7 mouse cellular contexts compared by ENCODE assay signal in genomic region chr10:59942847-59943420, GRCm38 (mm10). TPM values are rescaled to one million over a fixed set of nuclear protein-coding genes. Genes with fewer than 3 reads are reported as not detected.
DNase-seq lines count a peak whose midpoint lies in the region; ATAC-seq and TF ChIP-seq lines count a peak whose summit lies in the region.

No protein-coding gene starts in this region.

- no peaks in the 10 kb centered on the region for H3K27me3 ChIP-seq in forebrain, embryonic 15.5 days
- no peaks in the 10 kb centered on the region for H3K27me3 ChIP-seq in hindbrain, embryonic 12.5 days
- no peaks in the 10 kb centered on the region for H3K27me3 ChIP-seq in small intestine, adult 2 months (ENCODE audit: control insufficient read depth, insufficient read depth, low read length)

- H3K36me3 ChIP-seq in forebrain, embryonic 15.5 days: no peaks in the 10 kb centered on the region
- no peaks in the 10 kb centered on the region for H3K36me3 ChIP-seq in hindbrain, embryonic 12.5 days
- H3K36me3 ChIP-seq in small intestine, adult 2 months (ENCODE audit: control insufficient read depth, insufficient read depth, low read length): no peaks in the 10 kb centered on the region

- H3K4me2 ChIP-seq in forebrain, embryonic 15.5 days (replicated peaks): peak overlapping the region; percentile 41
- peak overlapping the region; percentile 48 for H3K4me2 ChIP-seq in hindbrain, embryonic 12.5 days (replicated peaks)

- peaks cover 18% of the 10 kb centered on the region for H3K4me1 ChIP-seq in forebrain, embryonic 15.5 days
- H3K4me1 ChIP-seq in hindbrain, embryonic 12.5 days: peaks cover 23% of the 10 kb centered on the region
- H3K4me1 ChIP-seq in small intestine, adult 2 months (ENCODE audit: control insufficient read depth, insufficient read depth, insufficient read length, low read length): peaks cover 22% of the 10 kb centered on the region

- WGBS in forebrain, embryonic 15.5 days: 3% methylated on average over 16 of the region's 16 CpGs
- 3% methylated on average over 16 of the region's 16 CpGs for WGBS in hindbrain, embryonic 12.5 days
- whole genome bisulfite sequencing in small intestine, adult 2 months: 8% methylated on average over 16 of the region's 16 CpGs

- H3K4me3 ChIP-seq in forebrain, embryonic 15.5 days: peak overlapping the region; percentile 16
- peak overlapping the region; percentile 14; the same call in 1 of the 2 replicates for H3K4me3 ChIP-seq in hindbrain, embryonic 12.5 days
- peak overlapping the region; percentile 36 for H3K4me3 ChIP-seq in small intestine, adult 2 months (ENCODE audit: low read depth, low read length)

- ATAC-seq in forebrain, embryonic 15.5 days (replicated peaks): peak; percentile 70
- peak; percentile 57 for ATAC-seq in hindbrain, embryonic 12.5 days (ENCODE audit: low FRiP score)

- DNase-seq in adrenal gland, adult 2 months: peak; percentile 70
- peak; percentile 71 to 75 for DNase-seq in cerebellum, adult 18-20 months
- peak; percentile 47 to 63 for DNase-seq in layer of hippocampus, postnatal 25 days (ENCODE audit: extremely low spot score in 1 of 2, low spot score in 1 of 2)
- DNase-seq in lung, postnatal 25 days (ENCODE audit: low spot score): peak; percentile 66

- no peak for TF ChIP-seq POLR2A in small intestine, adult 2 months (IDR thresholded peaks at IDR 0.05; ENCODE audit: low read depth, low read length)

- H3K9me3 ChIP-seq in forebrain, embryonic 15.5 days: no peaks in the 10 kb centered on the region
- no peaks in the 10 kb centered on the region; the same call in 1 of the 2 replicates for H3K9me3 ChIP-seq in hindbrain, embryonic 12.5 days (replicated peaks)

- H3K27ac ChIP-seq in forebrain, embryonic 15.5 days (replicated peaks): peak overlapping the region; percentile 67
- peak overlapping the region; percentile 49 for H3K27ac ChIP-seq in hindbrain, embryonic 12.5 days
- H3K27ac ChIP-seq in small intestine, adult 2 months (ENCODE audit: insufficient read depth, low read depth, low read length): 0 out of 2 replicates have a peak overlapping the region, but pooled peaks have one; percentile 6

- H3K9ac ChIP-seq in forebrain, embryonic 15.5 days (replicated peaks): peak overlapping the region; percentile 32
- H3K9ac ChIP-seq in hindbrain, embryonic 12.5 days: peak overlapping the region; percentile 54

- TF ChIP-seq CTCF in small intestine, adult 2 months (IDR thresholded peaks at IDR 0.05; ENCODE audit: extremely low read depth, insufficient read length, insufficient replicate concordance, low read depth, low read length): no peak

RNA-seq across cellular contexts. Expression of gene Ddit4, which starts 8.7 kb away (rescaled TPM):
- 10 to 100 TPM; 53.1 to 56.1 TPM for total RNA-seq in adrenal gland, adult 2 months (2021)
- polyA plus RNA-seq in adrenal gland, adult 2 months (2012; rRNA removed): 151 and 157 TPM in 2 replicates
- polyA plus RNA-seq in forebrain, embryonic 15.5 days (2015; fragmentation: Nextera tagmentation; extraction: Ambion mirVana): 90.0 and 92.5 TPM in 2 replicates
- polyA plus RNA-seq in hindbrain, embryonic 12.5 days (2016; fragmentation: Nextera tagmentation; extraction: Ambion mirVana): 78.1 and 78.6 TPM in 2 replicates
- 10 to 100 TPM; 77.1 to 100.0 TPM for total RNA-seq in layer of hippocampus, postnatal 25 days (2021)
- 21.5 and 35.0 TPM in 2 replicates for polyA plus RNA-seq in small intestine, adult 2 months (2012; rRNA removed)

RNA-seq across cellular contexts. Expression of gene Ascc1, which starts 59.7 kb away (rescaled TPM):
- total RNA-seq in adrenal gland, adult 2 months (2021): 10 to 100 TPM; 24.8 to 32.0 TPM
- 17.7 and 23.8 TPM in 2 replicates for polyA plus RNA-seq in adrenal gland, adult 2 months (2012; rRNA removed)
- 47.9 and 48.9 TPM in 2 replicates for polyA plus RNA-seq in forebrain, embryonic 15.5 days (2015; fragmentation: Nextera tagmentation; extraction: Ambion mirVana)
- 36.3 and 38.0 TPM in 2 replicates for polyA plus RNA-seq in hindbrain, embryonic 12.5 days (2016; fragmentation: Nextera tagmentation; extraction: Ambion mirVana)
- 10 to 100 TPM; 16.7 to 18.1 TPM for total RNA-seq in layer of hippocampus, postnatal 25 days (2021)
- 5.8 and 14.2 TPM in 2 replicates for polyA plus RNA-seq in small intestine, adult 2 months (2012; rRNA removed)

Comparison
In these comparisons a context has a peak if more than half of its experiments do, and no peak if none do; other contexts are left out.
1. Peak in every context shown above with its lines: DNase-seq, ATAC-seq, H3K4me3 ChIP-seq and H3K27ac ChIP-seq.
2. H3K27ac ChIP-seq: peak in every context shown above with its lines; median percentile 67 in forebrain, embryonic 15.5 days; 49 in hindbrain, embryonic 12.5 days; 6 in small intestine, adult 2 months.